Mouse (Mus musculus): ENCODE measurements around the gene Epyc. TPM values are rescaled to one million over a fixed set of nuclear protein-coding genes. Genes with fewer than 3 reads are reported as not detected.

The Epyc gene
- polyA plus RNA-seq, 1 experiment from 2014 or later: 0.47 TPM

- Histone ChIP-seq H3K4me2 (ENCODE audit: low read length) (no peak overlapping the region), H3K9me3 (ENCODE audit: control insufficient read depth, low read length) (0 out of 2 replicates have a peak, but pooled peaks cover 6% of the 10 kb centered on the region), H3K4me1 (replicated peaks; ENCODE audit: control insufficient read depth, insufficient read depth, low read length) (no peaks in the 10 kb centered on the region), H3K4me3 (ENCODE audit: low read depth, low read length) (no peak overlapping the region), H3K9ac (ENCODE audit: low read length) (no peak overlapping the region), H3K27me3 (replicated peaks; ENCODE audit: control insufficient read depth, insufficient read depth, low read length) (no peaks in the 10 kb centered on the region), H3K27ac (ENCODE audit: low read depth) (no peak overlapping the region), H3K36me3 (ENCODE audit: control insufficient read depth, insufficient read depth, low read length) (no peaks in the 10 kb centered on the region)
- ATAC-seq (replicated peaks; ENCODE audit: low FRiP score, low TSS enrichment, low read depth) (no peak), DNase-seq (ENCODE audit: low spot score) (no peak)
- 56% methylated on average over 3 of the region's 3 CpGs for WGBS
Measured at GRCm38 (mm10) chr10:97689425-97689824, 45.6 kb downstream of the Epyc start.

- Histone ChIP-seq H3K4me1 (replicated peaks; ENCODE audit: control insufficient read depth, insufficient read depth, low read length) (no peaks in the 10 kb centered on the region), H3K27ac (ENCODE audit: low read depth) (no peak within 1 kb of the TSS), H3K4me2 (ENCODE audit: low read length) (no peak within 1 kb of the TSS), H3K9me3 (ENCODE audit: control insufficient read depth, low read length) (0 out of 2 replicates have a peak, but pooled peaks cover 6% of the 10 kb centered on the region), H3K4me3 (ENCODE audit: low read depth, low read length) (no peak within 1 kb of the TSS), H3K36me3 (ENCODE audit: control insufficient read depth, insufficient read depth, low read length) (no peaks in the 10 kb centered on the region), H3K9ac (ENCODE audit: low read length) (no peak within 1 kb of the TSS), H3K27me3 (replicated peaks; ENCODE audit: control insufficient read depth, insufficient read depth, low read length) (no peaks in the 10 kb centered on the region)
- ATAC-seq (replicated peaks; ENCODE audit: low FRiP score, low TSS enrichment, low read depth): no peak
- DNase-seq (ENCODE audit: low spot score): no peak
- 76% methylated on average over 20 of the region's 20 CpGs for WGBS
Measured at GRCm38 (mm10) chr10:97692913-97693312, 49.0 kb downstream of the Epyc start, which contains the start of gene Ccer1. Gene Ccer1, plus strand, starts transcription at chr10:97693059.

GRCm38 (mm10) chr10:97693398-97694135 lies 49.7 kb downstream of the Epyc start:
- Histone ChIP-seq H3K4me1 (replicated peaks; ENCODE audit: control insufficient read depth, insufficient read depth, low read length) (no peaks in the 10 kb centered on the region), H3K36me3 (ENCODE audit: control insufficient read depth, insufficient read depth, low read length) (no peaks in the 10 kb centered on the region), H3K9ac (ENCODE audit: low read length) (no peak overlapping the region), H3K4me2 (ENCODE audit: low read length) (no peak overlapping the region), H3K27me3 (replicated peaks; ENCODE audit: control insufficient read depth, insufficient read depth, low read length) (no peaks in the 10 kb centered on the region), H3K27ac (ENCODE audit: low read depth) (no peak overlapping the region), H3K4me3 (ENCODE audit: low read depth, low read length) (no peak overlapping the region), H3K9me3 (ENCODE audit: control insufficient read depth, low read length) (0 out of 2 replicates have a peak, but pooled peaks cover 6% of the 10 kb centered on the region)
- 93% methylated on average over 36 of the region's 37 CpGs for WGBS
- no peak for DNase-seq (ENCODE audit: low spot score)
- no peak for ATAC-seq (replicated peaks; ENCODE audit: low FRiP score, low TSS enrichment, low read depth)

GRCm38 (mm10) chr10:97702321-97702720 lies 58.5 kb downstream of the Epyc start:
- Histone ChIP-seq H3K27ac (ENCODE audit: low read depth) (no peak overlapping the region), H3K27me3 (replicated peaks; ENCODE audit: control insufficient read depth, insufficient read depth, low read length) (no peaks in the 10 kb centered on the region), H3K9ac (ENCODE audit: low read length) (no peak overlapping the region), H3K4me3 (ENCODE audit: low read depth, low read length) (no peak overlapping the region), H3K36me3 (ENCODE audit: control insufficient read depth, insufficient read depth, low read length) (no peaks in the 10 kb centered on the region), H3K4me1 (replicated peaks; ENCODE audit: control insufficient read depth, insufficient read depth, low read length) (no peaks in the 10 kb centered on the region), H3K9me3 (ENCODE audit: control insufficient read depth, low read length) (no peaks in the 10 kb centered on the region), H3K4me2 (ENCODE audit: low read length) (no peak overlapping the region)
- ATAC-seq (replicated peaks; ENCODE audit: low FRiP score, low TSS enrichment, low read depth): no peak
- DNase-seq (ENCODE audit: low spot score): no peak

- ATAC-seq (replicated peaks; ENCODE audit: low FRiP score, low TSS enrichment, low read depth): no peak
- 45% methylated on average over 1 of the region's 1 CpGs for WGBS
- Histone ChIP-seq H3K4me1 (replicated peaks; ENCODE audit: control insufficient read depth, insufficient read depth, low read length) (no peaks in the 10 kb centered on the region), H3K9ac (ENCODE audit: low read length) (no peak overlapping the region), H3K36me3 (ENCODE audit: control insufficient read depth, insufficient read depth, low read length) (no peaks in the 10 kb centered on the region), H3K4me3 (ENCODE audit: low read depth, low read length) (no peak overlapping the region), H3K4me2 (ENCODE audit: low read length) (no peak overlapping the region), H3K27ac (ENCODE audit: low read depth) (no peak overlapping the region), H3K27me3 (replicated peaks; ENCODE audit: control insufficient read depth, insufficient read depth, low read length) (no peaks in the 10 kb centered on the region), H3K9me3 (ENCODE audit: control insufficient read depth, low read length) (no peaks in the 10 kb centered on the region)
- no peak for DNase-seq (ENCODE audit: low spot score)
Measured at GRCm38 (mm10) chr10:97704562-97704961, 60.7 kb downstream of the Epyc start.

- Histone ChIP-seq H3K27me3 (replicated peaks; ENCODE audit: control insufficient read depth, insufficient read depth, low read length) (no peaks in the 10 kb centered on the region), H3K4me1 (replicated peaks; ENCODE audit: control insufficient read depth, insufficient read depth, low read length) (no peaks in the 10 kb centered on the region), H3K9ac (ENCODE audit: low read length) (no peak overlapping the region), H3K4me3 (ENCODE audit: low read depth, low read length) (no peak overlapping the region), H3K27ac (ENCODE audit: low read depth) (no peak overlapping the region), H3K36me3 (ENCODE audit: control insufficient read depth, insufficient read depth, low read length) (no peaks in the 10 kb centered on the region), H3K9me3 (ENCODE audit: control insufficient read depth, low read length) (no peaks in the 10 kb centered on the region), H3K4me2 (ENCODE audit: low read length) (no peak overlapping the region)
- 0 out of 2 replicates have a peak, but pooled peaks have one; percentile 40 for ATAC-seq (replicated peaks; ENCODE audit: low FRiP score, low TSS enrichment, low read depth)
- WGBS: 4% methylated on average over 5 of the region's 5 CpGs
- DNase-seq (ENCODE audit: low spot score): peak; percentile 58
Measured at GRCm38 (mm10) chr10:97712687-97713086, 68.8 kb downstream of the Epyc start.

- Histone ChIP-seq H3K4me2 (ENCODE audit: low read length) (no peak overlapping the region), H3K9me3 (ENCODE audit: control insufficient read depth, low read length) (no peaks in the 10 kb centered on the region), H3K27me3 (replicated peaks; ENCODE audit: control insufficient read depth, insufficient read depth, low read length) (no peaks in the 10 kb centered on the region), H3K36me3 (ENCODE audit: control insufficient read depth, insufficient read depth, low read length) (no peaks in the 10 kb centered on the region), H3K9ac (ENCODE audit: low read length) (no peak overlapping the region), H3K4me3 (ENCODE audit: low read depth, low read length) (no peak overlapping the region), H3K4me1 (replicated peaks; ENCODE audit: control insufficient read depth, insufficient read depth, low read length) (no peaks in the 10 kb centered on the region), H3K27ac (ENCODE audit: low read depth) (no peak overlapping the region)
- DNase-seq (ENCODE audit: low spot score): no peak
- ATAC-seq (replicated peaks; ENCODE audit: low FRiP score, low TSS enrichment, low read depth): no peak
- 80% methylated on average over 4 of the region's 4 CpGs for WGBS
Measured at GRCm38 (mm10) chr10:97714584-97714983, 70.7 kb downstream of the Epyc start.

GRCm38 (mm10) chr10:97715289-97715906 lies 71.5 kb downstream of the Epyc start:
- Histone ChIP-seq H3K4me3 (ENCODE audit: low read depth, low read length) (no peak overlapping the region), H3K27ac (ENCODE audit: low read depth) (no peak overlapping the region), H3K4me1 (replicated peaks; ENCODE audit: control insufficient read depth, insufficient read depth, low read length) (no peaks in the 10 kb centered on the region), H3K9ac (ENCODE audit: low read length) (no peak overlapping the region), H3K36me3 (ENCODE audit: control insufficient read depth, insufficient read depth, low read length) (no peaks in the 10 kb centered on the region), H3K4me2 (ENCODE audit: low read length) (no peak overlapping the region), H3K27me3 (replicated peaks; ENCODE audit: control insufficient read depth, insufficient read depth, low read length) (no peaks in the 10 kb centered on the region), H3K9me3 (ENCODE audit: control insufficient read depth, low read length) (no peaks in the 10 kb centered on the region)
- DNase-seq (ENCODE audit: low spot score) (no peak), ATAC-seq (replicated peaks; ENCODE audit: low FRiP score, low TSS enrichment, low read depth) (peak; percentile 40; the same call in 1 of the 2 replicates)
- WGBS: 77% methylated on average over 3 of the region's 3 CpGs
